Mouse (Mus musculus) 3134 (cell line): Measurements from ENCODE around the gene Ttc19.

Source experiments
- DNase-seq: peaks from one replicate; pipeline ENCODE4 v3.0.0-alpha.2; 2011; ENCODE audit warnings: low spot score; ENCODE audit not compliant: insufficient read length; ENCODE audit errors: extremely low read depth

Ttc19 gene

GRCm38 (mm10) chr11:62280675-62281600, at the start of gene Ttc19, which contains the start of gene Zswim7:
Ttc19 (plus strand) TSS chr11:62281473.
Zswim7 (minus strand) TSS chr11:62281375.
- DNase-seq, result peak; percentile 95

GRCm38 (mm10) chr11:62240631-62241261, 40.5 kb upstream of the Ttc19 start:
- no peak for DNase-seq

GRCm38 (mm10) chr11:62243871-62244270, 37.4 kb upstream of the Ttc19 start:
- DNase-seq, result peak; percentile 62

- peak; percentile 41 for DNase-seq
Observed at GRCm38 (mm10) chr11:62244471-62244870, 36.8 kb upstream of the Ttc19 start.

GRCm38 (mm10) chr11:62247759-62248400, 33.4 kb upstream of the Ttc19 start:
- DNase-seq, result no peak

GRCm38 (mm10) chr11:62248401-62249244, 32.6 kb upstream of the Ttc19 start, which contains the start of gene Adora2b:
Adora2b (plus strand) TSS chr11:62248984.
- DNase-seq, result no peak

- no peak for DNase-seq
Observed at GRCm38 (mm10) chr11:62249266-62250037, 31.8 kb upstream of the Ttc19 start.

GRCm38 (mm10) chr11:62251047-62251446, 30.2 kb upstream of the Ttc19 start:
- no peak for DNase-seq

GRCm38 (mm10) chr11:62253380-62253779, 27.9 kb upstream of the Ttc19 start:
- DNase-seq, result no peak

- DNase-seq, result no peak
Observed at GRCm38 (mm10) chr11:62259214-62259613, 22.1 kb upstream of the Ttc19 start.

- DNase-seq, result no peak
Observed at GRCm38 (mm10) chr11:62263599-62263998, 17.7 kb upstream of the Ttc19 start.

GRCm38 (mm10) chr11:62264018-62264417, 17.3 kb upstream of the Ttc19 start:
- no peak for DNase-seq

- DNase-seq, result no peak
Observed at GRCm38 (mm10) chr11:62265642-62266041, 15.6 kb upstream of the Ttc19 start.

- DNase-seq, result no peak
Observed at GRCm38 (mm10) chr11:62266466-62267214, 14.6 kb upstream of the Ttc19 start.

- no peak for DNase-seq
Observed at GRCm38 (mm10) chr11:62268381-62268780, 12.9 kb upstream of the Ttc19 start.

GRCm38 (mm10) chr11:62269097-62269496, 12.2 kb upstream of the Ttc19 start:
- no peak for DNase-seq

- DNase-seq, result no peak
Observed at GRCm38 (mm10) chr11:62270851-62271250, 10.4 kb upstream of the Ttc19 start.

- no peak for DNase-seq
Observed at GRCm38 (mm10) chr11:62277086-62277485, 4.2 kb upstream of the Ttc19 start.

- DNase-seq, result peak; percentile 38
Observed at GRCm38 (mm10) chr11:62278027-62278426, 3.2 kb upstream of the Ttc19 start.
